Mouse (Mus musculus) lung, adult 2 months (tissue): Measurements from ENCODE around the gene BC028528.
"Not testable (repeated sequence)": the region's sequence is repeated elsewhere in the genome, so short reads cannot be mapped to it uniquely, and the experiment has no call there.

Experiments used
- CTCF ChIP-seq: fragments of 200-500 bp; IDR thresholded peaks from 2 replicates; pipeline ENCODE4 v1.5.1; 2011; ENCODE audit warnings: mild to moderate bottlenecking, low read length, control low read depth; ENCODE audit not compliant: insufficient read depth
- POLR2A ChIP-seq: fragments of 200-500 bp; IDR thresholded peaks from 2 replicates; pipeline ENCODE4 v1.6.1; 2011; ENCODE audit warnings: low read depth, mild to moderate bottlenecking, control low read depth, low read length, borderline replicate concordance; ENCODE audit errors: extremely low read depth

- TF ChIP-seq CTCF, POLR2A: not testable (repeated sequence)
Measured at GRCm38 (mm10) chr3:95923429-95923828, 31.6 kb upstream of the BC028528 start.
